Mouse (Mus musculus) ES-Bruce4 (cell line): ENCODE measurements at regions not wholly inside any gene's neighbourhood (a gene's known extent, or its start where the extent isn't known, plus 50 kb on each side); places are given as distances from the start of the nearest gene placed in this dataset.

Source experiments
- H3K27ac ChIP-seq: 2 replicates; pipeline ENCODE4 v1.5.1; 2012; ENCODE audit warnings: low read length, inconsistent platforms; ENCODE audit not compliant: insufficient read depth
- H3K27me3 ChIP-seq: 2 replicates; pipeline ENCODE4 v1.6.1; 2012; ENCODE audit warnings: mild to moderate bottlenecking, low read length, inconsistent platforms; ENCODE audit not compliant: control insufficient read depth, poor library complexity, insufficient read depth, severe bottlenecking
- H3K36me3 ChIP-seq: 2 replicates; pipeline ENCODE4 v1.6.1; 2012; ENCODE audit warnings: inconsistent platforms, mild to moderate bottlenecking, low read length, moderate library complexity; ENCODE audit not compliant: control insufficient read depth, poor library complexity, insufficient read depth, severe bottlenecking
- H3K4me1 ChIP-seq: one replicate; pipeline ENCODE4 v1.8.1; 2011; ENCODE audit warnings: low read length; ENCODE audit not compliant: control insufficient read depth, insufficient read depth
- H3K4me3 ChIP-seq: 2 replicates; pipeline ENCODE4 v1.5.1; 2011; ENCODE audit warnings: low read depth, mild to moderate bottlenecking, low read length
- H3K9ac ChIP-seq: 2 replicates; pipeline ENCODE4 v1.6.1; 2012; ENCODE audit warnings: low read depth, mild to moderate bottlenecking, inconsistent platforms; ENCODE audit not compliant: poor library complexity, severe bottlenecking
- H3K9me3 ChIP-seq: replicated peaks from 2 replicates; pipeline ENCODE4 v1.6.1; 2012; ENCODE audit warnings: mild to moderate bottlenecking, low read length, inconsistent platforms; ENCODE audit not compliant: control insufficient read depth, poor library complexity, insufficient read depth, severe bottlenecking
- CTCF ChIP-seq: IDR thresholded peaks from one replicate; pipeline ENCODE4 v1.8.1; 2011; ENCODE audit warnings: low read depth, low read length
- EP300 ChIP-seq: IDR thresholded peaks from 2 replicates; pipeline ENCODE4 v1.6.1; 2011; ENCODE audit warnings: low read depth, low read length; ENCODE audit not compliant: insufficient read depth
- POLR2A ChIP-seq: IDR thresholded peaks from one replicate; pipeline ENCODE4 v1.8.1; 2011; ENCODE audit warnings: low read length; ENCODE audit not compliant: insufficient read depth

- Histone ChIP-seq H3K4me1 (no peaks in the 10 kb centered on the region), H3K4me3 (no peak overlapping the region), H3K27ac (no peak overlapping the region), H3K27me3 (no peaks in the 10 kb centered on the region), H3K9me3 (no peaks in the 10 kb centered on the region), H3K9ac (no peak overlapping the region), H3K36me3 (no peaks in the 10 kb centered on the region)
- TF ChIP-seq EP300 (no peak), POLR2A (no peak), CTCF (no peak)
Measured at GRCm38 (mm10) chr4:56664921-56665320, 74.9 kb upstream of the Gm26657 start.

- Histone ChIP-seq H3K9ac (no peak overlapping the region), H3K4me3 (no peak overlapping the region), H3K9me3 (no peaks in the 10 kb centered on the region), H3K27ac (no peak overlapping the region), H3K36me3 (no peaks in the 10 kb centered on the region), H3K4me1 (no peaks in the 10 kb centered on the region), H3K27me3 (no peaks in the 10 kb centered on the region)
- TF ChIP-seq EP300 = no peak
- no peak for TF ChIP-seq POLR2A
- no peak for TF ChIP-seq CTCF
Measured at GRCm38 (mm10) chr4:56661816-56662215, 78.1 kb upstream of the Gm26657 start.

GRCm38 (mm10) chr4:56657046-56657445 is 82.8 kb upstream of the Gm26657 start:
- no peak for TF ChIP-seq POLR2A
- TF ChIP-seq EP300 = no peak
- TF ChIP-seq CTCF = no peak
- Histone ChIP-seq H3K4me1 (no peaks in the 10 kb centered on the region), H3K27me3 (no peaks in the 10 kb centered on the region), H3K9ac (no peak overlapping the region), H3K27ac (no peak overlapping the region), H3K9me3 (no peaks in the 10 kb centered on the region), H3K36me3 (no peaks in the 10 kb centered on the region), H3K4me3 (no peak overlapping the region)

GRCm38 (mm10) chr4:56654327-56654726 is 85.5 kb upstream of the Gm26657 start:
- TF ChIP-seq CTCF = no peak
- no peak for TF ChIP-seq POLR2A
- no peak for TF ChIP-seq EP300
- Histone ChIP-seq H3K27me3 (no peaks in the 10 kb centered on the region), H3K4me1 (no peaks in the 10 kb centered on the region), H3K9me3 (no peaks in the 10 kb centered on the region), H3K4me3 (no peak overlapping the region), H3K27ac (no peak overlapping the region), H3K36me3 (no peaks in the 10 kb centered on the region), H3K9ac (no peak overlapping the region)

GRCm38 (mm10) chr4:56652819-56653218 is 87.1 kb upstream of the Gm26657 start:
- no peaks in the 10 kb centered on the region for H3K36me3 ChIP-seq
- no peak for TF ChIP-seq EP300
- TF ChIP-seq POLR2A = no peak
- no peak for TF ChIP-seq CTCF
- H3K9ac ChIP-seq = no peak overlapping the region
- no peaks in the 10 kb centered on the region for H3K27me3 ChIP-seq
- no peaks in the 10 kb centered on the region for H3K4me1 ChIP-seq
- no peaks in the 10 kb centered on the region for H3K9me3 ChIP-seq
- H3K4me3 ChIP-seq = no peak overlapping the region
- no peak overlapping the region for H3K27ac ChIP-seq

- TF ChIP-seq POLR2A (no peak), CTCF (no peak), EP300 (no peak)
- Histone ChIP-seq H3K4me1 (no peaks in the 10 kb centered on the region), H3K27ac (no peak overlapping the region), H3K27me3 (no peaks in the 10 kb centered on the region), H3K4me3 (no peak overlapping the region), H3K36me3 (no peaks in the 10 kb centered on the region), H3K9ac (no peak overlapping the region), H3K9me3 (no peaks in the 10 kb centered on the region)
Measured at GRCm38 (mm10) chr4:56649731-56650130, 90.1 kb upstream of the Gm26657 start.
